Mouse (Mus musculus) testis, adult 2 months (tissue): ENCODE data around the gene Cabp1. TPM values are rescaled to one million over a fixed set of nuclear protein-coding genes. Genes with fewer than 3 reads are reported as not detected.

ENCODE experiments used
- H3K27ac ChIP-seq: fragments of 200-500 bp; 2 replicates; pipeline ENCODE4 v1.5.1; 2012; ENCODE audit warnings: low read depth, low read length; ENCODE audit not compliant: control insufficient read depth, insufficient read depth
- H3K27me3 ChIP-seq: fragments of 200-500 bp; 2 replicates; pipeline ENCODE4 v1.6.1; 2012; ENCODE audit warnings: mild to moderate bottlenecking, low read length, moderate library complexity; ENCODE audit not compliant: control insufficient read depth, insufficient read depth
- H3K36me3 ChIP-seq: fragments of 200-500 bp; 2 replicates; pipeline ENCODE4 v1.6.1; 2012; ENCODE audit warnings: mild to moderate bottlenecking, low read length; ENCODE audit not compliant: control insufficient read depth, insufficient read depth
- H3K4me1 ChIP-seq: fragments of 200-500 bp; 2 replicates; pipeline ENCODE4 v1.6.1; 2012; ENCODE audit warnings: low read length; ENCODE audit not compliant: control insufficient read depth, insufficient read depth
- H3K4me3 ChIP-seq: fragments of 200-500 bp; 2 replicates; pipeline ENCODE4 v1.5.1; 2012; ENCODE audit warnings: low read depth, mild to moderate bottlenecking, low read length, moderate library complexity, mixed read lengths; ENCODE audit not compliant: control insufficient read depth
- CTCF ChIP-seq: fragments of 200-500 bp; IDR thresholded peaks from 2 replicates; pipeline ENCODE4 v1.5.1; 2012; ENCODE audit warnings: low read depth, mild to moderate bottlenecking, inconsistent platforms, low read length, moderate library complexity; ENCODE audit not compliant: control insufficient read depth, insufficient read depth, insufficient replicate concordance
- POLR2A ChIP-seq: fragments of 200-500 bp; IDR thresholded peaks from 2 replicates; pipeline ENCODE4 v1.6.1; 2012; ENCODE audit warnings: low read depth, mild to moderate bottlenecking, inconsistent platforms, low read length, moderate library complexity; ENCODE audit not compliant: control insufficient read depth
- polyA plus RNA-seq: library from polyadenylated mRNA; depleted of rRNA; stranded (reverse); fragments of >200 nt; gene quantifications from 2 replicates; pipeline ENCODE4 v1.2.3, GENCODE M21; 2012

Cabp1 gene
- polyA plus RNA-seq, 1 experiment: 9.1 TPM

DNA sequence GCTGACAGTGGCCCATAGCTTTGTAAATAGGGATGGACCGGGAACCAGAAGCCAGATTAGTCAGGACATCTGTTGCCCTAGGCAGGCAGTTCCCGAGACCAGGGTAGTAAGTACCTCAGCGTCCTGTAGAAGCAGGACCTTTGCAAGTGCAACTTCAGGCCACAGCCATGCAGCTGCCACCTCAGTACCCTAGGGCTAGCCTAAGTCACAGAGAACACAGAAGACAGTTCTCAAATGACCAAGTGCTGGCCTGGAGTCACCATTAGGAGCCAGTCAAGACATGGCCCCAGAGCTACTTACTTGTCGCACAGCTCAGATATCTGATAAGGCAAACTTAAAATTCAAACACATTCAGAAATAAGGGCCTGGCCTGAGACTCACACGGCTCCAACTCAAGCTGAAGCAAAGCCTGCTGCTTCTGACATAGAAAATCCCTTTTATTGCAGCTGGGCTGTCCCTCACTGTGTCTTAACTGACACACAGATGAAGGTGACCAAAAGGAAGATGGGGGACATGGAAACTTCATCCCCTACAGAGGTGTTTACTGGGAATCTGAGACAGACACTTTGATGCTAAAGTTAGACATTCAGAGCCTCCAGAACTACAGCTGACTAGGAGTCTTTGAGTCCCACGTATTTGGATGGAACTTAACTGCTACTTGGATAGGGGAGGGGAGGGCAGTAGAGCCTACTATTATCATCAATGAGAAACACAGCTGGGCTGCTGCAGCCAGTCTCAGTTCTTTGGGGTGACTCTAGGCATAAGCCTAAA lies 48.0 kb downstream of the Cabp1 start:
- no peak overlapping the region for H3K4me3 ChIP-seq
- H3K36me3 ChIP-seq: peaks cover 1% of the 10 kb centered on the region
- H3K27ac ChIP-seq: no peak overlapping the region
- H3K4me1 ChIP-seq: no peaks in the 10 kb centered on the region
- H3K27me3 ChIP-seq: no peaks in the 10 kb centered on the region
- TF ChIP-seq POLR2A (no peak), CTCF (no peak)

GRCm38 (mm10) chr5:115145253-115145968 lies 48.8 kb downstream of the Cabp1 start:
- H3K4me3 ChIP-seq: no peak overlapping the region
- no peak overlapping the region for H3K27ac ChIP-seq
- H3K27me3 ChIP-seq: no peaks in the 10 kb centered on the region
- H3K4me1 ChIP-seq: no peaks in the 10 kb centered on the region
- TF ChIP-seq POLR2A (no peak), CTCF (no peak)
- no peaks in the 10 kb centered on the region; the same call in none of the 2 replicates for H3K36me3 ChIP-seq

- no peaks in the 10 kb centered on the region for H3K27me3 ChIP-seq
- TF ChIP-seq POLR2A (no peak), CTCF (no peak)
- H3K4me1 ChIP-seq: no peaks in the 10 kb centered on the region
- no peak overlapping the region for H3K4me3 ChIP-seq
- no peak overlapping the region for H3K27ac ChIP-seq
- H3K36me3 ChIP-seq: no peaks in the 10 kb centered on the region; the same call in none of the 2 replicates
Observed at GRCm38 (mm10) chr5:115144471-115144870, 49.7 kb downstream of the Cabp1 start.

- Histone ChIP-seq H3K27me3 (no peaks in the 10 kb centered on the region), H3K36me3 (no peaks in the 10 kb centered on the region; the same call in none of the 2 replicates), H3K4me1 (no peaks in the 10 kb centered on the region), H3K27ac (no peak overlapping the region), H3K4me3 (no peak overlapping the region)
- TF ChIP-seq POLR2A: no peak
- TF ChIP-seq CTCF: no peak
Observed at GRCm38 (mm10) chr5:115143552-115143951, 50.6 kb downstream of the Cabp1 start.

GRCm38 (mm10) chr5:115142166-115142697 lies 51.9 kb downstream of the Cabp1 start:
- Histone ChIP-seq H3K4me1 (no peaks in the 10 kb centered on the region), H3K36me3 (no peaks in the 10 kb centered on the region), H3K4me3 (no peak overlapping the region), H3K27ac (no peak overlapping the region), H3K27me3 (no peaks in the 10 kb centered on the region)
- TF ChIP-seq POLR2A (no peak), CTCF (no peak)

- Histone ChIP-seq H3K36me3 (no peaks in the 10 kb centered on the region), H3K27ac (no peak overlapping the region), H3K27me3 (no peaks in the 10 kb centered on the region), H3K4me1 (no peaks in the 10 kb centered on the region), H3K4me3 (no peak overlapping the region)
- no peak for TF ChIP-seq POLR2A
- TF ChIP-seq CTCF: no peak
Observed at GRCm38 (mm10) chr5:115140726-115141125, 53.5 kb downstream of the Cabp1 start.

GRCm38 (mm10) chr5:115139124-115139523 lies 55.1 kb downstream of the Cabp1 start:
- no peak for TF ChIP-seq POLR2A
- no peak for TF ChIP-seq CTCF
- H3K4me3 ChIP-seq: no peak overlapping the region
- no peaks in the 10 kb centered on the region for H3K36me3 ChIP-seq
- no peaks in the 10 kb centered on the region for H3K27me3 ChIP-seq
- peaks cover under 1% of the 10 kb centered on the region; the same call in 1 of the 2 replicates for H3K4me1 ChIP-seq
- no peak overlapping the region for H3K27ac ChIP-seq
